Mouse (Mus musculus): ENCODE data around the gene Olfr1512.
"Not testable (repeated sequence)": the region's sequence is repeated elsewhere in the genome, so short reads cannot be mapped to it uniquely, and the experiment has no call there.

Gene Olfr1512

DNA sequence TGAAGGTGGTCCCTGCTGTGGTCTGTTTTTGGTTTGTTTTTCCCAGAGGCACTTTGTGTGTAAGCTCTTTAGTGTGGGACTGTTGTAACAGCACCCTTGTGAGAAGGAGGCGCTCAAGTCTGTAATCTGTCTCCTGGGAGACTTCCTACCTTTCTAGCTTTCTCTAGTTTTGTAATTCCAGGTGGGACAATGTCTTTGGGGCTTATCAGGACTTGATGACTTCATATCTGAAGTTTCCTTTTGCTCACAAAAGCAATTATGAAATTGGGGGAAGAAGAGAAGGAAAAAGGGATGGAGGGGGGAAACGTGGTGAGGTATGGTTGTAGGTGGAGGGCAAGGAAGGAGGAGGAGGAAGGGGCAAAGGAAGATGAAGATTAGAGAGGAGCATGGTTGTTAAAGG lies at the start of gene Olfr1512:
TSS of gene Olfr1512 (minus strand) at position 101 of the 400 bp plus-strand sequence.
- DNase-seq: no peak

DNA sequence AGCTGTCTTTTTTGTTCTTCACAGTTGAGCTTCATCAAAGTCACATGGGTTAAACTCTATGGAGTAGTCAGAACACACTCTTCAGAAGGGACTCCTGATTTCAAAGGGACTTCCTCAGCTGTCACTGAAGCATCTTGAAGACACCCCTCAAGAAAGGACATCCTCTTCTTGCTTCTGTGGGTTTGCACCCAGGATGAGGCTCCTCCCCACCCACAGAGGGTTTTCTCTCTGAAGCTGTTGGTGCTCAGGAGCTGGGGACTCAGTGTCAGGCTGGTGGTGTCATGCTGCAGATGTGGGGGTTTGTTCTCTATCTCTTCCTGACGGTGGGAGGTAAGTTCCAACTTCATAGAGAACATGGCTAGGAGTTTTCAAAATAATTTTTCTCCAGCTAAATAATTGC lies 48.7 kb upstream of the Olfr1512 start:
- no peak for DNase-seq

DNA sequence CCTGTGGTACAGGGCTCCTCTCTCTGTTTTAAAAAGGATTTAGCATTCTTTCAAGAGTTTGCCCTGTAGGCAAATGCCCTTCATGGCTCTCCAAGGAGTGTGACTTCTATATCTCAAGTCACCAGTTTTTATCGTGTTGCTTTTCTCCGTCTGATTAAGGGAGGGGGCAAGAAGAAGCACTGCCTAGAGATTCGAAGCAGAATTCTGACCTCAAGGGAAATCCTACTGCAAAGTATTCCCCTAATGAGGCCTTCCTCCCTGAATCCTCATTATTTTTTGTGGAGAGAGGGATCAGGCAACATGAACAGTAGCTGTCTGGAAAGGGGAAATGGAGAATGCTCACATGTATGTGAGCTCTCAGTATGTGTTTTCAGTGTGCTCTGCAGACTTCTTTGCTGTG lies 35.3 kb upstream of the Olfr1512 start, which contains the start of gene Olfr1510:
TSS of gene Olfr1510 (minus strand) at position 101 of the 400 bp plus-strand sequence.
- no peak for DNase-seq

DNA sequence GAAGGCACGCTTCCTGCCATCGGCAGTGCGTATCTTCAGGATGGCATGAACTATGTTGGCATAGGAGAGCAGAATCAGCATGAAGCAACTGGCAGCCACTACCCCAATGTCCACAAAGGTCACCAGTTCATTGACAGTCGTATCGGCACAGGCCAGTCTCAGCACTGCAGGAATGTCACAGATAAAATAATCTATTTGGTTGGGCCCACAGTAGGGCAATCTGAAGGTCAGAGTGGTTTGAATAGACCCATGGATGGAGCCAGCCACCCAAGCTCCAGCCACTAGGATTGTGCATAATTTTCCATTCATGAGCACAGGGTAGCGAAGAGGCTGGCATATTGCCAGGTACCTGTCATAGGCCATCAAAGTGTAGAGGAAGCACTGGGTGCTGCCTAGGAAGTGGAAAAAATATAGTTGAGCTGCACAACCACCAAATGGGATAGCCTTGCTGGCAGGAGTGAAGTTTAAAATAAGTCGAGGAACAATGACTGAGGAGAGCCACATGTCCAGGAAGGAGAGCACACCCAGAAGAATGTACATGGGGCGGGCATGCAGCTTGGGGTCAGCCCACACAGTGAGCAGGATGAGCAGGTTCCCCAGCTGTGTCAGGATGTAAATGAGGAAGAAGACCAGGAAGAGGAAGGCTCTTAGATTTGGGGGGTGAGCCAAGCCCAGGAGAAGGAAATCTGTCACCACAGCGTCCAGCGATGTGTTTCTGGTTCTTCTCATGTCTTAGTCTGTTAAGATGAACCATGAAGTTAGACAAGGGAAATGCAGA lies 31.4 kb upstream of the Olfr1512 start:
- not testable (repeated sequence) for DNase-seq

DNA sequence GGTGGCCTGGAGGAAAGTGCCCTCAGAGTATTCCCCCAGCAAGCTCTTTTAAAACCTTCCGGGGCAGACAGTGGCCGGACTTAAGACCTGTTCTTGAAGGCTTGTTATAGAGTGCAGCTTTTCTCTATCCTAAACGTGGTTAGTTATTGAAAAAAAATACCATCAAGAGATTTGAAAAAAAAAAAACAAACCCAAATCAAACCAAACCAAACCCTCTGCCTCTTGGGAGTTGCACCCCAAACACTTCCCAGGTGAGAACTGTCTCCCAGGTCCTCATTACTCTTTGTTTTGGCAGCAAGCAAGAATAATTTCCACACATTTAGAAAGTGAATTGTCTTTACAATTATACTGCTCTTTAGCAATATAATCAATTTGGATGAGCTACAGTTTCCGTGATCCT lies 18.3 kb upstream of the Olfr1512 start, which contains the start of gene Olfr1511:
TSS of gene Olfr1511 (minus strand) at position 101 of the 400 bp plus-strand sequence.
- no peak for DNase-seq

DNA sequence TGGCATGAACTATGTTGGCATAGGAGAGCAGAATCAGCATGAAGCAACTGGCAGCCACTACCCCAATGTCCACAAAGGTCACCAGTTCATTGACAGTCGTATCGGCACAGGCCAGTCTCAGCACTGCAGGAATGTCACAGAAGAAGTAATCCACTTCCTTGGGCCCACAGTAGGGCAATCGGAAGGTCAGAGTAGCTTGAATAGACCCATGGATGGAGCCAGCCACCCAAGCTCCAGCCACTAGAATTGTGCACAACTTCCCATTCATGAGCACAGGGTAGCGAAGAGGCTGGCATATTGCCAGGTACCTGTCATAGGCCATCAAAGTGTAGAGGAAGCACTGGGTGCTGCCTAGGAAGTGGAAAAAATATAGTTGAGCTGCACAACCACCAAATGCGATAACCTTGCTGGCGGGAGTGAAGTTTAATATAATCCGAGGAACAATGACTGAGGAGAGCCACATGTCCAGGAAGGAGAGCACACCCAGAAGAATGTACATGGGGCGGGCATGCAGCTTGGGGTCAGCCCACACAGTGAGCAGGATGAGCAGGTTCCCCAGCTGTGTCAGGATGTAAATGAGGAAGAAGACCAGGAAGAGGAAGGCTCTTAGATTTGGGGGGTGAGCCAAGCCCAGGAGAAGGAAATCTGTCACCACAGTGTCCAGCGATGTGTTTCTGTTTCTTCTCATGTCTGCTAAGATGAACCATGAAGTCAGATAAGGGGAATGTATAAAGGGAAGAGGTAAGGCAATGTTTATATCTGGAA lies 11.3 kb upstream of the Olfr1512 start:
- DNase-seq: not testable (repeated sequence)

DNA sequence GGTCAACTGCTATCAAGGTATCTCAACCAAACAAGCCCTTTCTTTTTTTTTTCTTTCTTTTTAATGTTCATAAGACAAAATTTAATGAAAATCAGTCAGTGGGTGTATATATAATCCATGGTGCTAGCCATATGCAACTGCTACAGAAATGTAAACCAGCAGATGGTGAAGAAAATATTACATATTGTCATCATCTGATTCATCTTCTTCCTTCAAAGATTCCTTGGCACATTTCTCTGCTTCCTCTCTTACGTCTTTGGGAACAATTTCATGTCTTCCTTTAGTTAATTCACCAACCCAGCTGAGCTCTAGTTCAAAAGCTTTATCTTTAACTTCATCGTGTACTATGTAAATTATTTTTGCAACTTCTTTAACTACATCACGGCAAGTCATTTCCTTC lies 10.2 kb downstream of the Olfr1512 start:
- DNase-seq: no peak

DNA sequence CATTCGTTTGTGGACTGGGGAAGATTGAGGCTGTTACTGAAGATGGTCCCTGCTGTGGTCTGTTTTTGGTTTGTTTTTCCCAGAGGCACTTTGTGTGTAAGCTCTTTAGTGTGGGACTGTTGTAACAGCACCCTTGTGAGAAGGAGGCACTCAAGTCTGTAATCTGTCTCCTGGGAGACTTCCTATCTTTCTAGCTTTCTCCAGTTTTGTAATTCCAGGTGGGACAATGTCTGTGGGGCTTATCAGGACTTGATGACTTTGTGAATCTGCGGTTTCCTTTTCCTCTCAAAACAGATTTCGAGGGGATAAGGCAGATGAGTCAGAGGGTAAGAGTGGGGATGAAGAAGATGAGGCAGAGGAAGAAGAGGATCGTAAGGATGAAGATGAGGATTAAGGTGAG lies 22.7 kb downstream of the Olfr1512 start, which contains the start of gene Olfr1513:
TSS of gene Olfr1513 (minus strand) at position 101 of the 400 bp plus-strand sequence.
- no peak for DNase-seq

DNA sequence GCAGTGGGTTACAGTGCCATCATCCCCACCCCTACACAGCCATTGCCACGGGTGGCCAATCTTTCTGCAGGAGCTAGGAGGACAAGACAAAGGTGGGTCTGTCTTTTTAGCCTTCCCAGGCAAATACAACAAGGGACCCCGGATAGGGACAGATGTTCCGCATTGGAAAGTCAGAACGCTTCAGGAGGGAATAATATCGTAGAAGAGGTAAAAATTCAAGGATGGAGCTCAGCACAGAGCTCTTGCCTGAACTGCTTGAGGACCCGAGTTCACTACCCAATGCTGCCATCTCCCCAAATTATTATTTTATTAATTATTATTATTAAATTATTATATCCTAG lies 39.5 kb downstream of the Olfr1512 start:
- DNase-seq: no peak

DNA sequence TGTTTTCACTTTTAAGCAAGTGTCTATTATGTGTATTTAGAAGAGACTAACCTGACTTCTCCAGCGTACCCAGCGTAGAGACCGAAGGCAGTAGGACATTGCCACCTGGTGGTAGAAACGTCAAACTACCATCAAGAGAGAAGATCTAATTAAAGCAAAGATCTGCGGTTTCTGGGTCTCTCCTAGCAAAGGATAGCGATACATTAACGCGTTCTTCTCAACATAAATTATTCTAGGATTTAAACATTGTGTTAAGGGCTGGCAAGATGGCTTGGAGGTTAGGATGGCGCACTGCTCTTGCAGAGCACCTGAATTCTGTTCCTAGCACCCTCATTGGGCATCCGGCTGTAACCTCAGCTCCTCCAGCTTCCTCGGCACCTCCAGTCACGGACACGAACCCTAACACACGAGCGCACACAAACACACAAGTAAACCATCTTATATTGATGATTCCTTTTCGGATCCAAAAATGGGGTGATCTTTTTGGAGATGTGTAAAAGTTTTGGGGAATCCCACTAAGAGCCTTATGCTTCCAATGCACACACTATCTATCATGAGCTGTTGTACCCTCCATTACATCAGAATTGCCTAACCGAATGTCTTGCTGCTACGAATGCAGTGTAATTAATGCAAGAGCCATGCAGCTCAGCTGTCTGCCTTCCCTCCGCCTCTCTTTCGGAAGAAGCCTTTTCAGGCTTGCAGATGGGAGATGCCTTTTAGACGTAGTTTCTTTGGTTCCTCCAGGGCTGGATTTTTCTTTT lies 40.0 kb downstream of the Olfr1512 start:
- peak; percentile 25 for DNase-seq

DNA sequence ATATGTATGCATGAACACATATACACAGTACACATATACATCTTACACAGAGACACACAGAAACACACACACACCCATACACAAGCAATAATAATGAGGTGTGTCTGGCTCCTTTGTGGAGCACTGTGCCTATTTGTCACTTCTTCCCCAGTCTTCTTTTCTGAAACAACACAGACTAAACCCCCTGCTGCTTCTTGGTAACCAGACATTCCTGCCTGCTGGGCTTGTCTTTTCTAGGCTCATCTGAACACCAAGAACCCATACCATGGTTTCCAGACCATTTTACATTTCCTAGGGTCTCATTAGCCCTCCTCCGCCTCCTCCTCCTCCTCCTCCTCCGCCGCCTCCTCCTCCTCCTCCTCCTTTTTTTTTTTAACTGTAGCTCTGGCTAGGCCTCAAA lies 46.8 kb downstream of the Olfr1512 start:
- DNase-seq: no peak

DNA sequence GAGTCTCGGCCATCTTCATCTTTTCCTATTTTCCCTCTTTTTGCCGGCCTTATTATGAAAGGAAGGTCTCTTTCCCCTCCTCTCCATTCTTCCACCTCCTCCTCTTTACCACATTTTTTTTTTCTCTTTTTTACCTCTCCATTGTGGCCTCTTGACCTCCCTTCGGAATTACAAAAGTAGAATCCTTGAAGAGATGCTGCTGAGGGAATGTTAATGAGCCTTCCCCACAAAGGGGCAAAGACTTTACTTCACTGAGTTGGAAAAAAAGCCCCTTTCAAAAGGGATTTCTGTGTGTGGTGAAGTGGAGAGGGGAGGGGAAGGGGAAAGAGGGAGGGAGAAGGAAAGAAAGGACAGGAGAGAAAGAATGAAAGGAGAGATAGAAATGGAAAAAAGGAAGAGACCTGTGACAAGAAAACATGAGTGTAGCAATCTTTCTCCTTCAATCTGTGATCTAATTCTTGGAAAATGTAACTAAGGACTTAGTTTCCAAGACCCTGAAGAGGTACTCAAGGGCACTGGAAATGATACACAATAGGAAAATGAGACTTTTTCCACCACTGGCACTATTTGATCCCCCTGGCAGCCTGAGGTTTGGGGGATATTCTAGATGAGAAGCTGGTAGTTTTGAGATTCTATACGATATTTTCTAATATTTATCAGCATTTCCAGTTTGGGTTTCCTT lies 47.8 kb downstream of the Olfr1512 start:
- DNase-seq: no peak

DNA sequence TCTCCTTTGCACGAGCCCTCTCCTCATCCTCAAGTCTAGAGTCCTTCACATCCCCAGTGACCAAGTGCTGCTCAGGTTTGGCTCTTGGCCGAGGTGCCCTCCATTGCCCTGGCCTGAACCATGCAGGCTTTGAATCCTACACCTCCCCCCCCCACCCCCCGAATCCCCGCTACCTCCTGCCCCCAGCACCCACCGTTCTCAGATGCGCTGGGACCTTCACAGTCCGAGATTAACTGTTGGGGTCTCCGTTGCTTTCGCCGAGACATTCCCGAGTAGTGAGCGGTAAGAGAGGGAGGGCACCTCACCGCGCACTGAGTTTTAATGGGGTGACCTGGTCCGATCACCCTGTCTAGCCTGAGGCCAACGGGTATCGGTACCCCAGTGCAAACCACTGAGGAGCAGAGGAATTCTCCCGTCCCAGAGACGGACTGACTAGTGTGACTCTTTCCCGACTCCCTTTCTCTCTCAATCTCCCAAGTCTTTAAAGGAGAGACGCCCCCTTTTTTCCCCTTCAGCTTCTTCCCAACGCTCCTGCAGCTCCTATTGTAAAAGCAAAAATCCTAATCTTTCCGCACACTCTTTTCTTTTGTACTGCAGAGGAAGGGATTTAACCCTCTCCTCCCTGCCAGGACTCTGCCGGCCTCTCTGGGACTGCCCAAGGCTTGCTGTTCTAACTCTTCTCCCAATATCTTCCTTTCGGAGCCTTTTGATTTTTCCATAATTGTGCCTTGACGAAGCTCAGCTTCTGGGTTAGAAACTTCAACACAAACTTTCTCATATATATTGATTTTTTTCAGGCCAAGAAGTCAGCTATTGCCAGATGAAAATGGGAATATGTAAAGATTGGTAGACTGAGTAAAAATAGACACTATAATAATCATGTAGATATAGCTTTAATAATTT lies 50.8 kb downstream of the Olfr1512 start, which contains the start of gene Sall2:
TSS of gene Sall2 (minus strand) at position 853 of the 903 bp plus-strand sequence.
- no peak for DNase-seq

DNA sequence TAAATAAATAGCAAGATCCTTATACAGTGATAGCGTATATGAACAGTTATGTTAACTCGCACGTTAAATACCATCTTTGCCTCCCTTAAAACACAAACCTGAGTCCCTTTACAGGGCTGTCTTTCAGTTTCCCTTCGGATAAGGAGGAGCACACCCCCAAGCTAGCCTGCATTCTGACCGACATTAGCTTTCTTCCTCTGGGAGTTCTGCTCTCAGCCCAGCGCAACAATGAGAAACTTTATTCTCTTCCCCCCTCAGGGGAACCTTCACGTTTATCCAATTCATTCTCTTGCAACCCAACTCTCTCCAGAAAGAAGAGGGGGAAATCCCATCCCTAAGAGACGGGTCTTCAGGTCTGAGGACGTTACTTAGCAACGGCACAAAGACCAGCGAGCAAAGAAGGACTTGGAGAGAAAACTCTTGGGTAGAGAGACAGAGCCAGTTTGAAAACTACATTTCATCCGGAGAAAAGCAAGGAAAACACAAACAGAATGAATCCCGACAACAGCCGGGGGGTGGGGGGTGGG lies 51.5 kb downstream of the Olfr1512 start:
- DNase-seq: no peak

DNA sequence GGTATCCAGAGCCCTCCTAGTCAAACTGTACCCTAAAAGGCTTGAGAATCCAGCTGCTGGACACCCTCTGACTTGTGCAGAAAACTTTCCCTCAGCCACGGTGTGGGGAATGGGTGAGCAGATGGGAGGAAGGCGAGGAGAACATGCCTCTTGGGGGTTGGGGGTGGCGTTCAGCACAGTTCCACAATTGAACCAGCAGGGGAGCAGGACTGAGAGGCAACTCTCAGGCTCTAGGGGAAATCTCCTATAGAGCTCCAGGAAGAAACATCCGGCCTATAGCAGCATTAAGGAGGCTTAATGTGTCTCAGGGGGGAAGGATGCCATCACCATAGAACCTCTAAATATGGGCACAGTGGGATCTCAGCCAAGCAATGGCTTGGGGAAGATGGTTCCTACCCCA lies 53.1 kb downstream of the Olfr1512 start:
- no peak for DNase-seq
